Mouse (Mus musculus): Measurements from ENCODE around the gene Fam3c.

DNA sequence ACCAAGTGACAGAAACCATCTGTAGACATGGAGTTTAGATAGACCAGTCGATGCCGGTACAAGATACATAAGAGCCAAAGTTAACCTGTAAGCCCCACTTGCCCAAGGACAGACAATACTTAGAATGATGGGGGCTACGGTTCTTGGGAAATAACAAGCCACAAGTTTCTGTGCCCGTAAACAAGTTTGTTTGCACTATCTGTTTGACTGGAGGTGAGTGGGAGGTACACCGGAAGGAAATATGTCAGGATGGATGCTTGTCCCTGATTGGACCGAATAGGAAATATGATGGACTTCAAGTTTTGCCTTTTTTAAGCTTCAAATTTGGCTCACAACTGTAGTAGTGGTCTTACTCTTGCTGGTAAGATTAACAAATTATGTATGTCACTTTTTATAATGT is 12.3 kb downstream of the Fam3c start:
- TF ChIP-seq CTCF (IDR thresholded peaks at IDR 0.05; ENCODE audit: low read depth): no peak
- TF ChIP-seq EP300 (IDR thresholded peaks at IDR 0.05; ENCODE audit: low read depth): no peak
